Mouse (Mus musculus) CH12.LX (cell line): Measurements from ENCODE around the gene Plin2. TPM values are rescaled to one million over a fixed set of nuclear protein-coding genes. Genes with fewer than 3 reads are reported as not detected.

Source experiments
- DNase-seq: peaks from one replicate; pipeline ENCODE4 v3.0.0-alpha.2; 2013; ENCODE audit errors: extremely low read depth
- H3K27ac ChIP-seq: 2 replicates; pipeline ENCODE4 v1.5.1; 2012; ENCODE audit warnings: low read depth, mild to moderate bottlenecking, control low read depth, moderate library complexity; ENCODE audit not compliant: insufficient read depth
- H3K27me3 ChIP-seq: replicated peaks from 2 replicates; pipeline ENCODE3; 2012; ENCODE audit warnings: inconsistent platforms
- H3K36me3 ChIP-seq, 2 experiments: replicated peaks in 1 of 2; 2 replicates each; pipeline versions ENCODE3 to v1.6.1; 2012; ENCODE audit warnings: inconsistent platforms in 1 of 2, low read length in 1 of 2, mild to moderate bottlenecking in 1 of 2, mixed read lengths in 1 of 2, moderate library complexity in 1 of 2; ENCODE audit not compliant: control insufficient read depth in 1 of 2, insufficient read depth in 1 of 2
- H3K4me1 ChIP-seq, 2 experiments: 2 replicates each; pipeline ENCODE4 v1.6.1; 2012; ENCODE audit warnings: inconsistent platforms in 1 of 2, moderate library complexity in 1 of 2; ENCODE audit not compliant: insufficient read depth in 2 of 2, control insufficient read depth in 1 of 2
- H3K4me2 ChIP-seq: 2 replicates; pipeline ENCODE4 v1.6.1; 2012; ENCODE audit warnings: low read depth, mild to moderate bottlenecking, control low read depth; ENCODE audit not compliant: poor library complexity, insufficient read depth, severe bottlenecking
- H3K4me3 ChIP-seq, 3 experiments: fragments of 150-350 bp in 1 of 3; sonication (generic) in 1 of 3; replicated peaks in 1 of 3; 2 replicates each; pipeline versions ENCODE3 to v1.5.1; 2011 to 2012; ENCODE audit warnings: low read depth in 2 of 3, low read length in 2 of 3, mild to moderate bottlenecking in 2 of 3, moderate library complexity in 2 of 3, control low read depth in 1 of 3, improper control_type of control experiment in 1 of 3, inconsistent platforms in 1 of 3, mixed read lengths in 1 of 3; ENCODE audit not compliant: poor library complexity in 1 of 3
- H3K79me2 ChIP-seq: replicated peaks from 2 replicates; pipeline ENCODE4 v1.6.1; 2012; ENCODE audit warnings: mild to moderate bottlenecking, moderate library complexity; ENCODE audit not compliant: control insufficient read depth, poor library complexity, insufficient read depth, severe bottlenecking; ENCODE audit errors: extremely low read depth
- H3K9ac ChIP-seq: 2 replicates; pipeline ENCODE4 v1.6.1; 2012; ENCODE audit warnings: low read depth, mild to moderate bottlenecking, control low read depth, moderate library complexity; ENCODE audit not compliant: insufficient read depth
- H3K9me3 ChIP-seq: replicated peaks from 2 replicates; pipeline ENCODE3; 2012; ENCODE audit warnings: low read length, inconsistent platforms, mixed read lengths
- CHD2 ChIP-seq: IDR thresholded peaks from 2 replicates; pipeline ENCODE4 v1.6.1; 2011; ENCODE audit warnings: low read length, improper control_type of control experiment
- CTCF ChIP-seq, 2 experiments: IDR thresholded peaks in 1 of 2; conservative IDR thresholded peaks in 1 of 2; 2 replicates each; pipeline ENCODE4 v1.5.1; 2011 to 2012; ENCODE audit warnings: low read depth in 2 of 2, low read length in 2 of 2, improper control_type of control experiment in 1 of 2, inconsistent platforms in 1 of 2, mild to moderate bottlenecking in 1 of 2, moderate library complexity in 1 of 2
- ELF1 ChIP-seq: IDR thresholded peaks from 2 replicates; pipeline ENCODE4 v1.6.1; 2014; ENCODE audit warnings: low read depth, mild to moderate bottlenecking, inconsistent platforms, low read length, improper control_type of control experiment
- EP300 ChIP-seq: IDR thresholded peaks from 2 replicates; pipeline ENCODE4 v1.6.1; 2011; ENCODE audit warnings: low read length, improper control_type of control experiment
- JUND ChIP-seq: conservative IDR thresholded peaks from 2 replicates; pipeline ENCODE4 v1.6.1; 2011; ENCODE audit warnings: low read depth, low read length, improper control_type of control experiment
- KAT2A ChIP-seq: IDR thresholded peaks from 2 replicates; pipeline ENCODE4 v1.6.1; 2012; ENCODE audit warnings: low read length, improper control_type of control experiment, inconsistent platforms; ENCODE audit not compliant: insufficient replicate concordance
- MAX ChIP-seq: IDR thresholded peaks from 2 replicates; pipeline ENCODE4 v1.6.1; 2011; ENCODE audit warnings: low read length, improper control_type of control experiment
- MAZ ChIP-seq: IDR thresholded peaks from 2 replicates; pipeline ENCODE4 v1.6.1; 2012; ENCODE audit warnings: low read depth, mild to moderate bottlenecking, inconsistent platforms, low read length, improper control_type of control experiment, moderate library complexity
- MEF2A ChIP-seq: IDR thresholded peaks from 2 replicates; pipeline ENCODE4 v1.6.1; 2014; ENCODE audit warnings: low read depth, mild to moderate bottlenecking, inconsistent platforms, low read length, improper control_type of control experiment, borderline replicate concordance
- MXI1 ChIP-seq: IDR thresholded peaks from 2 replicates; pipeline ENCODE4 v1.6.1; 2011; ENCODE audit warnings: mild to moderate bottlenecking, low read depth, low read length, improper control_type of control experiment
- NELFE ChIP-seq: IDR thresholded peaks from 2 replicates; pipeline ENCODE4 v1.6.1; 2011; ENCODE audit warnings: low read depth, low read length, improper control_type of control experiment
- POLR2A ChIP-seq: IDR thresholded peaks from 2 replicates; pipeline ENCODE4 v1.6.1; 2011; ENCODE audit warnings: low read depth, mild to moderate bottlenecking, improper control_type of control experiment, low read length
- TBP ChIP-seq: conservative IDR thresholded peaks from 2 replicates; pipeline ENCODE4 v1.6.1; 2011; ENCODE audit warnings: low read depth, low read length, improper control_type of control experiment
- TCF12 ChIP-seq: IDR thresholded peaks from 2 replicates; pipeline ENCODE4 v1.6.1; 2014; ENCODE audit warnings: low read depth, mild to moderate bottlenecking, inconsistent platforms, low read length, improper control_type of control experiment
- UBTF ChIP-seq: IDR thresholded peaks from 2 replicates; pipeline ENCODE4 v1.6.1; 2012; ENCODE audit warnings: low read depth, mild to moderate bottlenecking, inconsistent platforms, low read length, improper control_type of control experiment, moderate library complexity
- USF1 ChIP-seq: IDR thresholded peaks from 2 replicates; pipeline ENCODE4 v1.6.1; 2014; ENCODE audit warnings: low read depth, mild to moderate bottlenecking, inconsistent platforms, low read length, improper control_type of control experiment
- ZC3H11A ChIP-seq: IDR thresholded peaks from 2 replicates; pipeline ENCODE4 v1.6.1; 2012; ENCODE audit warnings: low read depth, mild to moderate bottlenecking, inconsistent platforms, low read length, improper control_type of control experiment
- ZNF384 ChIP-seq: IDR thresholded peaks from 2 replicates; pipeline ENCODE4 v1.6.1; 2012; ENCODE audit warnings: low read depth, low read length, improper control_type of control experiment, inconsistent platforms
- dilution Hi-C: fragments of 300-500 bp; cut with MboI; formaldehyde crosslinking; loops from 2 replicates; pipeline ENCODE4 v1.14.3; 2020; ENCODE audit warnings: low sequenced_read_pairs; ENCODE audit not compliant: extremely low pct_unique_long_range_greater_than_20kb, extremely low pct_ligation_motif_present
- in situ Hi-C: fragments of 300-500 bp; cut with MboI; formaldehyde crosslinking; loops from 3 replicates; pipeline ENCODE4 v1.14.3; 2019; ENCODE audit warnings: low sequenced_read_pairs, low pct_ligation_motif_present, low pct_unique_long_range_greater_than_20kb, mixed read lengths
- polyA plus RNA-seq: library from polyadenylated mRNA; unstranded; fragments of >175 nt; gene quantifications from 2 replicates; pipeline ENCODE4 v1.2.1, GENCODE M21; 2012; ENCODE audit warnings: low read depth; ENCODE audit not compliant: insufficient read length
- total RNA-seq, 2 experiments: library from RNA; depleted of rRNA; stranded (reverse); fragments of 300-350 nt in 1 of 2; fragments of >200 nt in 1 of 2; gene quantifications; 2 replicates each; pipeline ENCODE4 v1.2.3; 2012 to 2014

Gene Plin2
- total and polyA plus RNA-seq, 3 experiments, result 13.4 to 44.9 (median 22.9) TPM

- Histone ChIP-seq H3K9me3 (no peaks in the 10 kb centered on the region), H3K27ac (no peak overlapping the region), H3K9ac (no peak overlapping the region), H3K36me3 (no peaks in the 10 kb centered on the region), H3K4me1 (peaks cover 0 to 8% of the 10 kb centered on the region in 2 experiments; a peak in 2 of 4 replicates), H3K27me3 (no peaks in the 10 kb centered on the region), H3K4me3 (no peak overlapping the region), H3K4me2 (no peak overlapping the region), H3K79me2 (no peaks in the 10 kb centered on the region)
- dilution Hi-C loops (no loop called here), in situ Hi-C loops (loop anchor here (10.0 kb wide), 1 partner anchor 107 kb away; the partner anchor contains the start of gene Rraga)
- TF ChIP-seq POLR2A, result no peak
- TF ChIP-seq NELFE, result no peak
- no peak for TF ChIP-seq JUND
- no peak for TF ChIP-seq UBTF
- no peak for TF ChIP-seq TCF12
- TF ChIP-seq ELF1, result no peak
- TF ChIP-seq EP300, result no peak
- no peak for TF ChIP-seq ZNF384
- no peak for TF ChIP-seq USF1
- TF ChIP-seq MAZ, result no peak
- TF ChIP-seq TBP, result no peak
- no peak for TF ChIP-seq CHD2
- no peak for TF ChIP-seq CTCF (conservative IDR thresholded peaks at IDR 0.05 in 1 of 2, IDR thresholded peaks at IDR 0.05 in 1 of 2; ENCODE audit: low read depth in 2 of 2, low read length in 2 of 2)
- TF ChIP-seq MXI1, result no peak
- DNase-seq, result no peak
Measured at GRCm38 (mm10) chr4:86681846-86682245, 12.0 kb upstream of the Plin2 start.

- DNase-seq, result no peak
- Histone ChIP-seq H3K4me1 (peaks cover 0 to 8% of the 10 kb centered on the region in 2 experiments; a peak in 2 of 4 replicates), H3K27me3 (no peaks in the 10 kb centered on the region), H3K36me3 (no peaks in the 10 kb centered on the region), H3K79me2 (no peaks in the 10 kb centered on the region), H3K4me2 (no peak overlapping the region), H3K9me3 (no peaks in the 10 kb centered on the region), H3K27ac (no peak overlapping the region), H3K4me3 (no peak overlapping the region), H3K9ac (no peak overlapping the region)
- dilution Hi-C loops, result no loop called here
- in situ Hi-C loops, result loop anchor here (10.0 kb wide), 1 partner anchor 107 kb away; the partner anchor contains the start of gene Rraga
- TF ChIP-seq KAT2A (no peak), EP300 (no peak), CTCF (conservative IDR thresholded peaks at IDR 0.05 in 1 of 2, IDR thresholded peaks at IDR 0.05 in 1 of 2; ENCODE audit: low read depth in 2 of 2, low read length in 2 of 2) (no peak), ZC3H11A (no peak), MEF2A (no peak), POLR2A (no peak), MAX (no peak)
Measured at GRCm38 (mm10) chr4:86681421-86681820, 11.6 kb upstream of the Plin2 start.
